Mouse (Mus musculus): ENCODE measurements around the gene Ccdc159. TPM values are rescaled to one million over a fixed set of nuclear protein-coding genes. Genes with fewer than 3 reads are reported as not detected.

The Ccdc159 gene
- polyA plus RNA-seq, 1 experiment from 2014 or later = 3.0 TPM

GRCm38 (mm10) chr9:21926784-21927183 lies 487 bp upstream of the Ccdc159 start:
- H3K36me3 ChIP-seq (ENCODE audit: control insufficient read depth, insufficient read depth, low read length) = no peaks in the 10 kb centered on the region
- peak overlapping the region; percentile 49 for H3K4me3 ChIP-seq (ENCODE audit: low read depth, low read length)
- H3K4me2 ChIP-seq (ENCODE audit: low read depth, low read length) = peak overlapping the region; percentile 63
- H3K9me3 ChIP-seq (ENCODE audit: control insufficient read depth, low read length) = no peaks in the 10 kb centered on the region
- no peak for ATAC-seq (ENCODE audit: low read depth)
- WGBS = 3% methylated on average over 6 of the region's 6 CpGs
- no peak overlapping the region; the same call in 1 of the 2 replicates for H3K27ac ChIP-seq (replicated peaks; ENCODE audit: low read depth, low read length)
- H3K4me1 ChIP-seq (ENCODE audit: control insufficient read depth, insufficient read depth, low read length) = peaks cover 8% of the 10 kb centered on the region
- DNase-seq (ENCODE audit: low spot score) = peak; percentile 12
- H3K9ac ChIP-seq (ENCODE audit: low read depth, low read length) = peak overlapping the region; percentile 67
- no peaks in the 10 kb centered on the region for H3K27me3 ChIP-seq (replicated peaks; ENCODE audit: control insufficient read depth, insufficient read depth, low read length)

- no peaks in the 10 kb centered on the region for H3K27me3 ChIP-seq (replicated peaks; ENCODE audit: control insufficient read depth, insufficient read depth, low read length)
- DNase-seq (ENCODE audit: low spot score) = no peak
- 85% methylated on average over 3 of the region's 3 CpGs for WGBS
- no peaks in the 10 kb centered on the region for H3K36me3 ChIP-seq (ENCODE audit: control insufficient read depth, insufficient read depth, low read length)
- H3K4me2 ChIP-seq (ENCODE audit: low read depth, low read length) = no peak overlapping the region
- no peaks in the 10 kb centered on the region for H3K9me3 ChIP-seq (ENCODE audit: control insufficient read depth, low read length)
- peaks cover 8% of the 10 kb centered on the region for H3K4me1 ChIP-seq (ENCODE audit: control insufficient read depth, insufficient read depth, low read length)
- H3K4me3 ChIP-seq (ENCODE audit: low read depth, low read length) = no peak overlapping the region
- no peak for ATAC-seq (ENCODE audit: low read depth)
- H3K27ac ChIP-seq (replicated peaks; ENCODE audit: low read depth, low read length) = no peak overlapping the region
- no peak overlapping the region for H3K9ac ChIP-seq (ENCODE audit: low read depth, low read length)
Measured at GRCm38 (mm10) chr9:21929208-21929607, 1.9 kb downstream of the Ccdc159 start.

GRCm38 (mm10) chr9:21932006-21932405 lies 4.7 kb downstream of the Ccdc159 start:
- H3K27me3 ChIP-seq (replicated peaks; ENCODE audit: control insufficient read depth, insufficient read depth, low read length) = no peaks in the 10 kb centered on the region
- H3K36me3 ChIP-seq (ENCODE audit: control insufficient read depth, insufficient read depth, low read length) = no peaks in the 10 kb centered on the region
- no peak overlapping the region for H3K9ac ChIP-seq (ENCODE audit: low read depth, low read length)
- ATAC-seq (ENCODE audit: low read depth) (no peak), DNase-seq (ENCODE audit: low spot score) (no peak)
- no peak overlapping the region for H3K27ac ChIP-seq (replicated peaks; ENCODE audit: low read depth, low read length)
- no peak overlapping the region for H3K4me2 ChIP-seq (ENCODE audit: low read depth, low read length)
- no peaks in the 10 kb centered on the region; the same call in 1 of the 2 replicates for H3K4me1 ChIP-seq (ENCODE audit: control insufficient read depth, insufficient read depth, low read length)
- H3K4me3 ChIP-seq (ENCODE audit: low read depth, low read length) = no peak overlapping the region
- H3K9me3 ChIP-seq (ENCODE audit: control insufficient read depth, low read length) = no peaks in the 10 kb centered on the region
- WGBS = 62% methylated on average over 2 of the region's 2 CpGs

GRCm38 (mm10) chr9:21932445-21933137 lies 5.3 kb downstream of the Ccdc159 start:
- WGBS = 52% methylated on average over 12 of the region's 12 CpGs
- DNase-seq (ENCODE audit: low spot score) (no peak), ATAC-seq (ENCODE audit: low read depth) (no peak)
- Histone ChIP-seq H3K36me3 (ENCODE audit: control insufficient read depth, insufficient read depth, low read length) (no peaks in the 10 kb centered on the region), H3K4me3 (ENCODE audit: low read depth, low read length) (no peak overlapping the region), H3K27ac (replicated peaks; ENCODE audit: low read depth, low read length) (no peak overlapping the region), H3K4me2 (ENCODE audit: low read depth, low read length) (no peak overlapping the region), H3K9me3 (ENCODE audit: control insufficient read depth, low read length) (no peaks in the 10 kb centered on the region), H3K4me1 (ENCODE audit: control insufficient read depth, insufficient read depth, low read length) (no peaks in the 10 kb centered on the region; the same call in 1 of the 2 replicates), H3K9ac (ENCODE audit: low read depth, low read length) (no peak overlapping the region), H3K27me3 (replicated peaks; ENCODE audit: control insufficient read depth, insufficient read depth, low read length) (no peaks in the 10 kb centered on the region)

- H3K27me3 ChIP-seq (replicated peaks; ENCODE audit: control insufficient read depth, insufficient read depth, low read length) = no peaks in the 10 kb centered on the region
- WGBS = 93% methylated on average over 12 of the region's 12 CpGs
- H3K9ac ChIP-seq (ENCODE audit: low read depth, low read length) = no peak overlapping the region
Measured at GRCm38 (mm10) chr9:21934021-21934420, 6.8 kb downstream of the Ccdc159 start.

GRCm38 (mm10) chr9:21935466-21936131 lies 8.3 kb downstream of the Ccdc159 start:
- Histone ChIP-seq H3K27ac (replicated peaks; ENCODE audit: low read depth, low read length) (no peak overlapping the region), H3K27me3 (replicated peaks; ENCODE audit: control insufficient read depth, insufficient read depth, low read length) (no peaks in the 10 kb centered on the region), H3K4me3 (ENCODE audit: low read depth, low read length) (no peak overlapping the region), H3K9me3 (ENCODE audit: control insufficient read depth, low read length) (no peaks in the 10 kb centered on the region), H3K4me1 (ENCODE audit: control insufficient read depth, insufficient read depth, low read length) (no peaks in the 10 kb centered on the region; the same call in 1 of the 2 replicates), H3K36me3 (ENCODE audit: control insufficient read depth, insufficient read depth, low read length) (no peaks in the 10 kb centered on the region), H3K9ac (ENCODE audit: low read depth, low read length) (no peak overlapping the region), H3K4me2 (ENCODE audit: low read depth, low read length) (no peak overlapping the region)
- DNase-seq (ENCODE audit: low spot score) (no peak), ATAC-seq (ENCODE audit: low read depth) (no peak)
- WGBS = 80% methylated on average over 7 of the region's 7 CpGs

More at GRCm38 (mm10) chr9:21934021-21934420, 6.8 kb downstream of the Ccdc159 start:
- Histone ChIP-seq H3K27ac (replicated peaks; ENCODE audit: low read depth, low read length) (no peak overlapping the region), H3K9me3 (ENCODE audit: control insufficient read depth, low read length) (no peaks in the 10 kb centered on the region), H3K36me3 (ENCODE audit: control insufficient read depth, insufficient read depth, low read length) (no peaks in the 10 kb centered on the region), H3K4me3 (ENCODE audit: low read depth, low read length) (no peak overlapping the region), H3K4me2 (ENCODE audit: low read depth, low read length) (no peak overlapping the region), H3K4me1 (ENCODE audit: control insufficient read depth, insufficient read depth, low read length) (no peaks in the 10 kb centered on the region; the same call in 1 of the 2 replicates)
- DNase-seq (ENCODE audit: low spot score) (no peak), ATAC-seq (ENCODE audit: low read depth) (no peak)

- DNase-seq (ENCODE audit: low spot score) (peak; percentile 99), ATAC-seq (ENCODE audit: low read depth) (peak; percentile 97)
- Histone ChIP-seq H3K36me3 (ENCODE audit: control insufficient read depth, insufficient read depth, low read length) (no peaks in the 10 kb centered on the region), H3K27me3 (replicated peaks; ENCODE audit: control insufficient read depth, insufficient read depth, low read length) (no peaks in the 10 kb centered on the region), H3K9ac (ENCODE audit: low read depth, low read length) (peak within 1 kb of the TSS; percentile 74), H3K4me3 (ENCODE audit: low read depth, low read length) (peak within 1 kb of the TSS; percentile 55), H3K4me1 (ENCODE audit: control insufficient read depth, insufficient read depth, low read length) (no peaks in the 10 kb centered on the region; the same call in 1 of the 2 replicates), H3K27ac (replicated peaks; ENCODE audit: low read depth, low read length) (0 out of 2 replicates have a peak within 1 kb of the TSS, but pooled peaks have one; percentile 15), H3K4me2 (ENCODE audit: low read depth, low read length) (peak within 1 kb of the TSS; percentile 59), H3K9me3 (ENCODE audit: control insufficient read depth, low read length) (no peaks in the 10 kb centered on the region)
- WGBS = 2% methylated on average over 32 of the region's 43 CpGs
Measured at GRCm38 (mm10) chr9:21936692-21937570, 9.7 kb downstream of the Ccdc159 start, which contains the start of gene Plppr2. Gene Plppr2 (plus strand): TSS chr9:21937033.

GRCm38 (mm10) chr9:21937711-21938175 lies 10.5 kb downstream of the Ccdc159 start:
- DNase-seq (ENCODE audit: low spot score) (no peak), ATAC-seq (ENCODE audit: low read depth) (no peak)
- Histone ChIP-seq H3K36me3 (ENCODE audit: control insufficient read depth, insufficient read depth, low read length) (no peaks in the 10 kb centered on the region), H3K4me3 (ENCODE audit: low read depth, low read length) (peak overlapping the region; percentile 55), H3K9me3 (ENCODE audit: control insufficient read depth, low read length) (no peaks in the 10 kb centered on the region), H3K27ac (replicated peaks; ENCODE audit: low read depth, low read length) (no peak overlapping the region), H3K9ac (ENCODE audit: low read depth, low read length) (peak overlapping the region; percentile 74; the same call in 1 of the 2 replicates), H3K27me3 (replicated peaks; ENCODE audit: control insufficient read depth, insufficient read depth, low read length) (no peaks in the 10 kb centered on the region), H3K4me2 (ENCODE audit: low read depth, low read length) (peak overlapping the region; percentile 59), H3K4me1 (ENCODE audit: control insufficient read depth, insufficient read depth, low read length) (no peaks in the 10 kb centered on the region; the same call in 1 of the 2 replicates)
- WGBS = 76% methylated on average over 4 of the region's 4 CpGs

Data from embryonic facial prominence, embryonic 14.5 days (tissue).